Mouse (Mus musculus) hindbrain, postnatal 0 days (tissue): ENCODE data around the gene Zan. TPM values are rescaled to one million over a fixed set of nuclear protein-coding genes. Genes with fewer than 3 reads are reported as not detected.

Experiments used
- ATAC-seq: fragments of 200-750 bp; cut with Nextera tagmentation; 2 replicates; pipeline ENCODE4 v1.8.0; 2017; ENCODE audit warnings: mild to moderate bottlenecking, moderate TSS enrichment, moderate library complexity
- DNase-seq: peaks from one replicate; pipeline ENCODE4 v3.0.0-alpha.2; 2015; ENCODE audit warnings: low spot score
- H3K27ac ChIP-seq: fragments of 300-500 bp; sonication (generic); 2 replicates; pipeline ENCODE4 v1.5.1; 2014; ENCODE audit warnings: mild to moderate bottlenecking
- H3K27me3 ChIP-seq: fragments of 300-500 bp; sonication (generic); 2 replicates; pipeline ENCODE4 v1.6.1; 2014; ENCODE audit warnings: low read length, mixed read lengths; ENCODE audit not compliant: insufficient read depth
- H3K36me3 ChIP-seq: fragments of 300-500 bp; sonication (generic); 2 replicates; pipeline ENCODE4 v1.6.1; 2014; ENCODE audit warnings: low read length, mixed read lengths; ENCODE audit not compliant: insufficient read depth
- H3K4me1 ChIP-seq: fragments of 300-500 bp; sonication (generic); 2 replicates; pipeline ENCODE4 v1.6.1; 2014; ENCODE audit warnings: antibody characterized with exemption, low read length, mixed read lengths; ENCODE audit not compliant: insufficient read depth
- H3K4me2 ChIP-seq: fragments of 300-500 bp; sonication (generic); 2 replicates; pipeline ENCODE4 v1.6.1; 2014; ENCODE audit warnings: low read depth, mild to moderate bottlenecking, low read length, moderate library complexity, mixed read lengths
- H3K4me3 ChIP-seq: fragments of 300-500 bp; sonication (generic); 2 replicates; pipeline ENCODE4 v1.5.1; 2014; ENCODE audit warnings: low read length
- H3K9ac ChIP-seq: fragments of 300-500 bp; sonication (generic); replicated peaks from 2 replicates; pipeline ENCODE4 v1.6.1; 2014; ENCODE audit warnings: mild to moderate bottlenecking, low read length, moderate library complexity, mixed read lengths
- H3K9me3 ChIP-seq: fragments of 300-500 bp; sonication (generic); 2 replicates; pipeline ENCODE4 v1.6.1; 2016; ENCODE audit warnings: low read length, mixed read lengths
- CTCF ChIP-seq: IDR thresholded peaks from 2 replicates; pipeline ENCODE4 v1.5.1; 2016; ENCODE audit warnings: antibody characterized with exemption, control low read depth, low read depth
- WGBS: fragments of 180-500 bp; shearing (Covaris S2); extraction: QIAGEN DNeasy Blood & Tissue Kit; methylation state at CpG from one replicate; pipeline ENCODE4 v1.1.7; 2014; 5-methylcytosine and 5-hydroxymethylcytosine counted together
- polyA plus RNA-seq: library from polyadenylated mRNA; unstranded; fragments of >200 nt; fragmentation: Nextera tagmentation; extraction: Ambion mirVana; gene quantifications from 2 replicates; pipeline ENCODE4 v1.2.1, GENCODE M21; 2015
- total RNA-seq: library from RNA; depleted of rRNA; stranded (reverse); fragments of >200 nt; gene quantifications from 2 replicates; pipeline ENCODE4 v1.2.3, GENCODE M21; 2014

The Zan gene
- total and polyA plus RNA-seq, 2 experiments from 2014 or later = 0.15 to 1.6 TPM

GRCm38 (mm10) chr5:137338256-137338655 is 138.6 kb downstream of the Zan start:
- Histone ChIP-seq H3K4me1 (peaks cover 9% of the 10 kb centered on the region), H3K27me3 (no peaks in the 10 kb centered on the region), H3K9ac (peak overlapping the region; percentile 56), H3K4me2 (peak overlapping the region; percentile 67), H3K27ac (peak overlapping the region; percentile 70), H3K9me3 (no peaks in the 10 kb centered on the region), H3K4me3 (peak overlapping the region; percentile 40), H3K36me3 (no peaks in the 10 kb centered on the region)
- TF ChIP-seq CTCF = no peak
- DNase-seq (peak; percentile 97), ATAC-seq (peak; percentile 87)
- under 1% methylated on average over 19 of the region's 19 CpGs for WGBS

GRCm38 (mm10) chr5:137337190-137337589 is 139.7 kb downstream of the Zan start:
- no peak overlapping the region for H3K4me2 ChIP-seq
- TF ChIP-seq CTCF = no peak
- no peak overlapping the region for H3K4me3 ChIP-seq
- DNase-seq = no peak
- WGBS = 55% methylated on average over 8 of the region's 8 CpGs
- H3K27me3 ChIP-seq = no peaks in the 10 kb centered on the region
- H3K9me3 ChIP-seq = no peaks in the 10 kb centered on the region
- no peak overlapping the region for H3K9ac ChIP-seq
- no peaks in the 10 kb centered on the region for H3K36me3 ChIP-seq
- H3K27ac ChIP-seq = no peak overlapping the region
- no peak for ATAC-seq
- H3K4me1 ChIP-seq = peaks cover 9% of the 10 kb centered on the region

GRCm38 (mm10) chr5:137335066-137335465 is 141.8 kb downstream of the Zan start:
- WGBS = 69% methylated on average over 6 of the region's 6 CpGs
- Histone ChIP-seq H3K9ac (no peak overlapping the region), H3K4me1 (peaks cover 9% of the 10 kb centered on the region), H3K4me2 (no peak overlapping the region), H3K9me3 (no peaks in the 10 kb centered on the region), H3K36me3 (no peaks in the 10 kb centered on the region), H3K27me3 (no peaks in the 10 kb centered on the region), H3K27ac (no peak overlapping the region), H3K4me3 (no peak overlapping the region)
- ATAC-seq (no peak), DNase-seq (no peak)
- no peak for TF ChIP-seq CTCF

- H3K27ac ChIP-seq = no peak overlapping the region
- 55% methylated on average over 10 of the region's 10 CpGs for WGBS
- H3K36me3 ChIP-seq = no peaks in the 10 kb centered on the region
- peaks cover 5% of the 10 kb centered on the region for H3K4me1 ChIP-seq
- TF ChIP-seq CTCF = no peak
- 0 out of 2 replicates have a peak overlapping the region, but pooled peaks have one; percentile 58 for H3K4me3 ChIP-seq
- no peaks in the 10 kb centered on the region for H3K27me3 ChIP-seq
- H3K4me2 ChIP-seq = peak overlapping the region; percentile 95; the same call in 1 of the 2 replicates
- H3K9ac ChIP-seq = no peak overlapping the region
- ATAC-seq (no peak), DNase-seq (no peak)
- H3K9me3 ChIP-seq = no peaks in the 10 kb centered on the region
Measured at GRCm38 (mm10) chr5:137334317-137334716, 142.5 kb downstream of the Zan start.

- 0% methylated on average over 44 of the region's 44 CpGs for WGBS
- Histone ChIP-seq H3K27ac (peak within 1 kb of the TSS; percentile 60), H3K36me3 (no peaks in the 10 kb centered on the region), H3K27me3 (no peaks in the 10 kb centered on the region), H3K9me3 (no peaks in the 10 kb centered on the region), H3K4me3 (peak within 1 kb of the TSS; percentile 58), H3K9ac (peak within 1 kb of the TSS; percentile 64), H3K4me1 (no peaks in the 10 kb centered on the region), H3K4me2 (peak within 1 kb of the TSS; percentile 95)
- DNase-seq (peak; percentile 97), ATAC-seq (peak; percentile 93)
- peak; percentile 86 for TF ChIP-seq CTCF
Measured at GRCm38 (mm10) chr5:137333512-137334174, 143.2 kb downstream of the Zan start, which contains the start of gene Slc12a9. Gene Slc12a9, minus strand, starts transcription at chr5:137333597.

GRCm38 (mm10) chr5:137332857-137333511 is 143.9 kb downstream of the Zan start:
- TF ChIP-seq CTCF = no peak
- 16% methylated on average over 15 of the region's 15 CpGs for WGBS
- no peaks in the 10 kb centered on the region for H3K4me1 ChIP-seq
- H3K4me2 ChIP-seq = peak overlapping the region; percentile 95
- 0 out of 2 replicates have a peak, but pooled peaks cover under 1% of the 10 kb centered on the region for H3K36me3 ChIP-seq
- H3K4me3 ChIP-seq = peak overlapping the region; percentile 58
- no peaks in the 10 kb centered on the region for H3K27me3 ChIP-seq
- peak overlapping the region; percentile 60 for H3K27ac ChIP-seq
- ATAC-seq (peak; percentile 66), DNase-seq (no peak)
- peak overlapping the region; percentile 64 for H3K9ac ChIP-seq
- H3K9me3 ChIP-seq = no peaks in the 10 kb centered on the region
